Mouse (Mus musculus) intestine, postnatal 0 days (tissue): ENCODE data around the gene Ulk4. TPM values are rescaled to one million over a fixed set of nuclear protein-coding genes. Genes with fewer than 3 reads are reported as not detected.

Experiments
- ATAC-seq: fragments of 200-750 bp; cut with Nextera tagmentation; 2 replicates; pipeline ENCODE4 v1.8.0; 2017; ENCODE audit warnings: mild to moderate bottlenecking, moderate TSS enrichment, moderate library complexity
- H3K27ac ChIP-seq: fragments of 300-500 bp; sonication (generic); 2 replicates; pipeline ENCODE4 v1.5.1; 2014; ENCODE audit warnings: mild to moderate bottlenecking, low read depth, low read length, moderate library complexity
- H3K27me3 ChIP-seq: fragments of 300-500 bp; sonication (generic); replicated peaks from 2 replicates; pipeline ENCODE4 v1.6.1; 2014; ENCODE audit warnings: low read length, mixed read lengths; ENCODE audit not compliant: control insufficient read depth, insufficient read depth
- H3K36me3 ChIP-seq: fragments of 300-500 bp; sonication (generic); 2 replicates; pipeline ENCODE4 v1.6.1; 2014; ENCODE audit warnings: mild to moderate bottlenecking, moderate library complexity; ENCODE audit not compliant: control insufficient read depth, insufficient read depth
- H3K4me1 ChIP-seq: fragments of 300-500 bp; sonication (generic); replicated peaks from 2 replicates; pipeline ENCODE4 v1.6.1; 2014; ENCODE audit warnings: antibody characterized with exemption, low read length, mixed read lengths; ENCODE audit not compliant: control insufficient read depth, insufficient read depth
- H3K4me2 ChIP-seq: fragments of 300-500 bp; sonication (generic); replicated peaks from 2 replicates; pipeline ENCODE4 v1.6.1; 2014; ENCODE audit warnings: low read depth, mild to moderate bottlenecking, moderate library complexity
- H3K4me3 ChIP-seq: fragments of 300-500 bp; sonication (generic); 2 replicates; pipeline ENCODE4 v1.5.1; 2014; ENCODE audit warnings: low read depth, low read length
- H3K9ac ChIP-seq: fragments of 300-500 bp; sonication (generic); 2 replicates; pipeline ENCODE4 v1.6.1; 2014; ENCODE audit warnings: mild to moderate bottlenecking, low read depth, low read length
- H3K9me3 ChIP-seq: fragments of 300-500 bp; sonication (generic); 2 replicates; pipeline ENCODE4 v1.6.1; 2016; ENCODE audit warnings: mixed run types; ENCODE audit not compliant: control insufficient read depth
- CTCF ChIP-seq: sonication (generic); IDR thresholded peaks from 2 replicates; pipeline ENCODE4 v1.5.1; 2016; ENCODE audit warnings: low read depth, mild to moderate bottlenecking, control low read depth, antibody characterized with exemption, moderate library complexity
- WGBS: fragments of 180-500 bp; shearing (Covaris S2); extraction: QIAGEN DNeasy Blood & Tissue Kit; methylation state at CpG from one replicate; pipeline ENCODE4 v1.1.7; 2014; 5-methylcytosine and 5-hydroxymethylcytosine counted together
- polyA plus RNA-seq: library from polyadenylated mRNA; unstranded; fragments of >200 nt; fragmentation: Nextera tagmentation; extraction: Ambion mirVana; gene quantifications from 2 replicates; pipeline ENCODE4 v1.2.1, GENCODE M21; 2015

Gene Ulk4
- polyA plus RNA-seq, 1 experiment from 2014 or later = 111 TPM

DNA sequence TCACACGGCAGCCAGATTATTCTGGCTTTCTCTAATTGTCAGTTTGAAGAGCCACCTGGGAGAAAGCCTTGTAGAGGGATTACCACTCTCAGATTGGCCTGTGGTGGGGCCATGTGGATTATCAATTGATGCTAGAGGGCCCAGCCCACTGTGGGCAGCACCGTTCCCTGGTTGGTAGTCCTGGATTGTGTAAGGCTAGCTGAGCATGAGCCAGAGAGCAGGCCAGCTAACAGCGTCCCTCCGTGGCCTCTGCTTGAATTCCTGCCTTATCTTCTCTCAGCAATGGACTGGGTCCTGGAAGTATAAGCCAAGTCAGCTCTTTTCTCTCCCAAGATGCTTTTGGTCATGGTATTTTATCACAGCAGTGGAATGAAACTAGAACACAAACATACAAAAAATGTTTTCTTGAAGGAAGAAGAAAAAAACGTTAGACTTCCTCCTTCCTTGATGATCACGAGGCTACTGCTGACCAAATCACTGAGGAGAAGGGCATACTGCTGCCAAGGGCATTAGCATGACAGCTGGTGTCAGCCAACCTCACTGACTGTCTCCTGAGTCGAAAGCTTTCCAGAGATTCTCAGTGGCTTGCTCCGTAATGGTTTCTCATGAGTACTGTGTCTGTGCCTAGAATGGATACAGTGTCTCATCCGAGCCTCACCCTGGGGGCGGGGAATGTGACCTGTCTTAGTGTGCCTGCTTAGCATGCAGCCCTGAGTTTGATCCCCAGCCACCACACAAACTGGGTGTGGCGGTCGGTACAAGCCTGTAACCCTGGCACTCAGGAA lies 39.8 kb upstream of the Ulk4 start:
- 29% methylated on average over 12 of the region's 12 CpGs for WGBS
- peak; percentile 56 for TF ChIP-seq CTCF

DNA sequence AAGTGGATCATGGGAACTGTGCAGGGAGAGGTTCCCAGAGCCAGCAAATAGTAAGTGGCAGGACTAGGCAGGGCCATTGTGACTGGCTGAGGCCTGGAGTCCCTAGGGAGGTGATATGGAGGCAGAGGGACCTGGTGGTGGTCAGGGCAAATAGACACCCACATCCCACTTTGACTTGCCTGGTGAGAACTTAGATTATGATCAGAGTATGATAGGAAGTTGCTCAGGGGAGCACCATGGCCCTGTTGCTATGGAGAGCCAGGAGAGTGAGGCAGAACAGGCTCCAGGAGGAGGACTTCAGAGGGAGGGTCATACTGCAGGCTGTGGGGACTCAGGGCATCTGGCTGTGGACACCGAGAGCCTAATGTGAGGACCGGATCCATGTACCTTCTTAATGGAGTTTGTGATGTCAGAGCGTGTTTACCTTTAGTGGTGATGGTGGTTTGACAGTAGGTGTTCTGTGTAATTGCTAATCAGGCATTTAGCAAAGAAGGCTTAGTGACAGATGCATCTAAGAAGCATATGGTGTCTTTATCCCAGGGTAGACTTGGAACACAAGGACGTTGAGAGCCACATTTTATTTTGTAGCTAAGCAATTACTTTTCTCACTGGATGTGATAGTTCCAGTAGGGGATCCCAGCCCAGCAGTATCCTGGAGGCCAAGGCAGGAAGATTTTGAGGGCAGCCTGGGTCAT lies 39.1 kb upstream of the Ulk4 start:
- 74% methylated on average over 4 of the region's 4 CpGs for WGBS
- Histone ChIP-seq H3K27me3 (no peaks in the 10 kb centered on the region), H3K9ac (no peak overlapping the region), H3K27ac (peak overlapping the region; percentile 95), H3K9me3 (no peaks in the 10 kb centered on the region), H3K4me3 (no peak overlapping the region), H3K4me2 (no peak overlapping the region), H3K4me1 (peaks cover 30% of the 10 kb centered on the region; the same call in 1 of the 2 replicates), H3K36me3 (0 out of 2 replicates have a peak, but pooled peaks cover 4% of the 10 kb centered on the region)
- no peak for ATAC-seq
- no peak for TF ChIP-seq CTCF

More for the DNA sequence above, 39.8 kb upstream of the Ulk4 start:
- no peak overlapping the region for H3K4me2 ChIP-seq
- H3K4me1 ChIP-seq = peaks cover 30% of the 10 kb centered on the region; the same call in 1 of the 2 replicates
- H3K27ac ChIP-seq = peak overlapping the region; percentile 95
- ATAC-seq = peak; percentile 52
- H3K27me3 ChIP-seq = no peaks in the 10 kb centered on the region
- 0 out of 2 replicates have a peak, but pooled peaks cover 4% of the 10 kb centered on the region for H3K36me3 ChIP-seq
- no peak overlapping the region for H3K4me3 ChIP-seq
- no peaks in the 10 kb centered on the region for H3K9me3 ChIP-seq
- no peak overlapping the region for H3K9ac ChIP-seq

DNA sequence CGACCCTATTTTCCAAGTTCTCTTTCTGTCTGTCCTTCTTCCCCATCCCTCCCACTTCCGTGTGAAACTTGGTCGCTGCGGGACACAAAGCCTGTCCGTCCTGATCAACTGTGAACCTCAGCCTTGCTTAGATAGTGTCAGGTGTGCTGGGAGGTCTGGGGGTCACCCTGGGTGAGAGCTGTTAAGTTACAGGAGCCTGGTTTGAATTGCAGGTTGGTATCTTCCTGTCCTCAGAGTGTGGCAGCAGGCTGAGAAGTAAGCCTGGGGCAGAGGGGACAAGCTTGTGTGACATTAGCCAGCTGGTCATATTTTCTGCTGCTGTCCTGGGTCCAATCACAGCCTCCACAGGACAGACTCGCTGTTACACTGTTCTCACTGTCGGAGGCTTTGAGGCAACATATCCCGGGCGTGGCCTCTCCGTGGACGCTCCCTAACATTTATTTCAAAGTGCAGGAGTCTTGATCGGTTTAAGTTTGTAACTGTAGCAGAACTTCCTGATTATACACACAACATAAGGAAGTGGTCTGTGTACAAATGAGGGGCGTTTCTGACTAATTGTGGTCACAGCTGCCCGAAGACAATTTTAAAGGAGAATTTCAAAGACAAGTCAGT lies 37.6 kb upstream of the Ulk4 start:
- Histone ChIP-seq H3K4me3 (peak overlapping the region; percentile 29), H3K36me3 (0 out of 2 replicates have a peak, but pooled peaks cover 4% of the 10 kb centered on the region), H3K27me3 (no peaks in the 10 kb centered on the region), H3K9me3 (no peaks in the 10 kb centered on the region), H3K27ac (peak overlapping the region; percentile 95), H3K4me2 (peak overlapping the region; percentile 68), H3K4me1 (peaks cover 26% of the 10 kb centered on the region; the same call in 1 of the 2 replicates), H3K9ac (peak overlapping the region; percentile 53)
- 1% methylated on average over 14 of the region's 14 CpGs for WGBS
- ATAC-seq = peak; percentile 61
- TF ChIP-seq CTCF = no peak

DNA sequence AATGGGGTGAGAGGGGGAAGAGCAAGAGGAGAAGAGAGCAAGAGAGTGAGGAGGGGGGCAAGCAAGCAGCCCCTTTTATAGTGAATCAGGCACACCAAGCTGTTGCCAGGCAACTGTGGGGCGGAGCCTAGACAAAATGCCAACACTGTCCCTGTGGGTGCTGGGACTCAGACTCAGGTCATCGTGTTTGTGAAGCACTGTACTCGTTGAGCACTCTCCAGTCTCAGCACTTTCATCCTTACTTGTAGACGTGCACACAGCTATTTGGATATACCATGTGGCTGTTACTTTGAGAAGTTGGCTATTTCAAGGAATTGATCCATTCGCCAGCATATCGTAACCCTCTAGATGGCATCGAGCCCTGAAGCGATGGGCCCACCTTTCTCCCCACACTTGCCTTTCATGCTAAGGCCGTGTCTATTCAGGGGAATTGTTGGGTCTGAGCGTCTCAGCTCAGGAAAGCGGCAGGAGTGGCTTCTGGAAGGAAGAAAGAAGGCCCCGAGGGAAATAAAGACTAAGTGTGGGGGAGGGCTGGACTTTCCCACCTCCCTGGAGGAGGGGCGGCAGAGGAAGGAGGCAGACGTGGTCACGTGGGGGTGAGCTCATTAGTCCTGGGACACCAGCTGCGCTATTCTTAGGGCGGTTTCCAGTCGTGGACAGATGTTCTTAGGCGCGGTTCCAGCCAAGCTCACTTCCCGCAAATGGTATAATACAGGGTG lies 36.8 kb upstream of the Ulk4 start:
- WGBS = 3% methylated on average over 21 of the region's 21 CpGs
- Histone ChIP-seq H3K9ac (peak overlapping the region; percentile 53; the same call in 1 of the 2 replicates), H3K4me1 (peaks cover 26% of the 10 kb centered on the region; the same call in 1 of the 2 replicates)

DNA sequence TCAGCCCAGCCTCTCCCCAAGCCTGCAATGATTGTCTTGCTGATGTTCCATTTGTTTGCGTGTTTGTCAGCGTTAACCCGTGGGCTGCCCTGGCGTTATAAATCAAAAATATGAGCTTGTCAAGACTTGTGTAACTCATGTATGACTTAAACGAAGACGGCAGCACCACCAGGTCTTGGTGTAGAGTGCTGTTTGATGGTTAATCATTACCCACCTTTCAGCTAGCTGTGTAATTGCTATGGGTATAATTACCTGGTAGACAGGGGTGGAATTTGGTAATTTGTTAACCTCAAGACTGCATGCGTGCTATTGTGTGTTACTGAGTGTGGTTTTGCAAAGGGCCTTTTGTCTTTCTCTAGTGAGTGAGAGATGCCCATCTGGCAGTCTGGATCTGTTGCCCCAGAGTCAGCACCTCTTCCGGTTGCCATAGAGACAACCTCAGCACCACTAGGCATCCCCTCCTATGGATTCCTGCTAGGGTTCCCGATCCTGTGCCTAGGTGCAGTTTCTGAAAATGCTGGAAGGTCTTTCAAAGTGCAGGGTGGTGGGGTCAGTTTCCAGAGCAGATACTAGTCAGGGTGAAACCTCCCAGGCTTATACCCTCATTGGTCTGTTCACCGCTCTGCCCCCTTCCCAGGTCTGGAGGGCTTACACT lies 35.4 kb upstream of the Ulk4 start:
- H3K4me1 ChIP-seq = peaks cover 18% of the 10 kb centered on the region; the same call in 1 of the 2 replicates
- WGBS = 37% methylated on average over 10 of the region's 10 CpGs
- H3K9me3 ChIP-seq = no peaks in the 10 kb centered on the region
- no peak for TF ChIP-seq CTCF
- no peak for ATAC-seq
- H3K4me3 ChIP-seq = no peak overlapping the region
- no peak overlapping the region for H3K4me2 ChIP-seq
- no peak overlapping the region for H3K9ac ChIP-seq
- no peaks in the 10 kb centered on the region for H3K27me3 ChIP-seq
- peak overlapping the region; percentile 60 for H3K27ac ChIP-seq
- H3K36me3 ChIP-seq = no peaks in the 10 kb centered on the region; the same call in 1 of the 2 replicates

More for the DNA sequence above, 36.8 kb upstream of the Ulk4 start:
- Histone ChIP-seq H3K9me3 (no peaks in the 10 kb centered on the region), H3K27me3 (no peaks in the 10 kb centered on the region), H3K27ac (peak overlapping the region; percentile 95), H3K36me3 (0 out of 2 replicates have a peak, but pooled peaks cover 4% of the 10 kb centered on the region), H3K4me2 (peak overlapping the region; percentile 68), H3K4me3 (peak overlapping the region; percentile 29)
- TF ChIP-seq CTCF = no peak
- ATAC-seq = peak; percentile 74
